Mouse (Mus musculus): Measurements from ENCODE around the gene Usp49. TPM values are rescaled to one million over a fixed set of nuclear protein-coding genes. Genes with fewer than 3 reads are reported as not detected.

Usp49 gene
- total and polyA plus RNA-seq, 2 experiments: 2.1 to 2.2 TPM

DNA sequence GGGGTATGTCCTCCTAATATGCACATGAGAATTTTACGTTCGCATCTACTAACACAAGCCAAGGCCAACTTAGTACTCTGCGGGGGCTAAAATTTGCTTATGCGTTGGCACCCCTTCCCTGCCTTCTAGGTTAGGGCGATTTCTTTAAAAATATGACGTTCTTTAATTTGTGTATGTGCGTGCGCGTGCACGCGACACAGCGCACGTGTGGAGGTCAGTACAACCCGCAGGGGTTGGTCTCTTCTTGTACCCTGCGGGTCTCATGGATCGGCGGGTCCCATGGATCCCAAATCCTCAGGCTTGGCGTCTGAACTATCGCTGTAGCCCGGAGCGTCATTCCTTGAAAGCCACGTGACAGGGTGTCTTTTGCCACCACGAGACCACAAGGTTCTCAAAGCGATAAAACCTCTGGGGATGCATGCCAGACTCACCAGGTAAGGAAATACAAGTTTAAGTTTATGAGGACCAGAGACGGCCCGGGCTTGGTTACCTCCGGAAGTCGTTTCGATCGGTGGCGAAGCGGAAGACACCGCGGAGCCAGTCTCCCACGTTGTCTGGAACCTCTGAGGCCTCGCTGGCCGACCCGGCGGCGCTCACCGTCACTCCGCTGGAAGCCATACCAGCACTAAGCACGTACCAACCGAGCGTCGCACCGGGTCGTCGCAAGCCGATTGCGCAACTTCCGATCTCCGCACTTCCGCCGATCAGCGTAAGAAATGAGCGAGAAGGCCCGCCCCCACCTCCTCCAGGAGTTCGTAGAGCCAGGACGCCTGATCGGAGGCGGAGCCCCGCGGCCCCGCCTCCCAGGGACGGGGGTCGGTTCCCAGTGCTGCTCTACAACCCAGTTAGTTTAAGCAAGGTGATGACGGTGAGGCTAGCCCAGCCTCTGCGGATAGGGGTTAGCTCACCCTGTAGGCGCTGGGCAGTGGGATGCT, 57.2 kb downstream of the Usp49 start:
- peak; percentile 93 for DNase-seq (ENCODE audit: extremely low read depth, low read depth, low spot score)
- H3K9ac ChIP-seq (ENCODE audit: low read depth, low read length): peak overlapping the region; percentile 86
- peaks cover 7% of the 10 kb centered on the region for H3K4me1 ChIP-seq (ENCODE audit: control insufficient read depth, insufficient read depth, low read length)
- peak overlapping the region; percentile 82 for H3K4me3 ChIP-seq (ENCODE audit: insufficient read depth, low read depth, low read length)
- TF ChIP-seq POLR2A (IDR thresholded peaks at IDR 0.05; ENCODE audit: extremely low read depth, insufficient read depth, low read length): peak; percentile 80
- TF ChIP-seq CTCF (IDR thresholded peaks at IDR 0.05; ENCODE audit: low read depth, low read length): no peak
- no peaks in the 10 kb centered on the region; the same call in 1 of the 2 replicates for H3K79me2 ChIP-seq (ENCODE audit: control insufficient read depth, insufficient read depth, low read length)
- peaks cover 8% of the 10 kb centered on the region; the same call in 1 of the 2 replicates for H3K36me3 ChIP-seq (ENCODE audit: control insufficient read depth, insufficient read depth, low read length)
- no peaks in the 10 kb centered on the region for H3K27me3 ChIP-seq (ENCODE audit: control insufficient read depth, insufficient read depth, low read length)
- WGBS: under 1% methylated on average over 70 of the region's 70 CpGs
- peak overlapping the region; percentile 81 for H3K27ac ChIP-seq (replicated peaks; ENCODE audit: insufficient read depth, low read depth, low read length)

DNA sequence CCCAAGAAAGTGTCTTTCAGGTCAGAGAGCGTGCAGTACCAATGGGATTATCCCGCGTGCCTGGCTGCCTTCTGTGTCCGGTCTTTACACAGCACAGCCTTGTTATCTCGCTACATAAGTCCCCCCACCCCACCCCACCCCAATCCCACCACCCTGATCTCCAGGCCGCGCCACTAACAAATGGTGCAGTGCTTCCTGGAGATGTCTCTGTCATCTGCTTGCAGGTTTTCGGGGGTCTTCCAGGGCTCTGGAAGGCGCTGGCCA, 57.8 kb downstream of the Usp49 start, which contains the start of gene Tomm6:
TSS of gene Tomm6 (minus strand) at position 43 of the 264 bp plus-strand sequence.
- peaks cover 7% of the 10 kb centered on the region for H3K4me1 ChIP-seq (ENCODE audit: control insufficient read depth, insufficient read depth, low read length)
- no peaks in the 10 kb centered on the region; the same call in 1 of the 2 replicates for H3K79me2 ChIP-seq (ENCODE audit: control insufficient read depth, insufficient read depth, low read length)
- TF ChIP-seq POLR2A (IDR thresholded peaks at IDR 0.05; ENCODE audit: extremely low read depth, insufficient read depth, low read length) (no peak), CTCF (IDR thresholded peaks at IDR 0.05; ENCODE audit: low read depth, low read length) (no peak)
- H3K9ac ChIP-seq (ENCODE audit: low read depth, low read length): peak within 1 kb of the TSS; percentile 86
- no peak for DNase-seq (ENCODE audit: extremely low read depth, low read depth, low spot score)
- H3K4me3 ChIP-seq (ENCODE audit: insufficient read depth, low read depth, low read length): peak within 1 kb of the TSS; percentile 82
- peak within 1 kb of the TSS; percentile 81 for H3K27ac ChIP-seq (replicated peaks; ENCODE audit: insufficient read depth, low read depth, low read length)
- H3K27me3 ChIP-seq (ENCODE audit: control insufficient read depth, insufficient read depth, low read length): no peaks in the 10 kb centered on the region
- 0% methylated on average over 9 of the region's 9 CpGs for WGBS
- peaks cover 8% of the 10 kb centered on the region; the same call in 1 of the 2 replicates for H3K36me3 ChIP-seq (ENCODE audit: control insufficient read depth, insufficient read depth, low read length)

DNA sequence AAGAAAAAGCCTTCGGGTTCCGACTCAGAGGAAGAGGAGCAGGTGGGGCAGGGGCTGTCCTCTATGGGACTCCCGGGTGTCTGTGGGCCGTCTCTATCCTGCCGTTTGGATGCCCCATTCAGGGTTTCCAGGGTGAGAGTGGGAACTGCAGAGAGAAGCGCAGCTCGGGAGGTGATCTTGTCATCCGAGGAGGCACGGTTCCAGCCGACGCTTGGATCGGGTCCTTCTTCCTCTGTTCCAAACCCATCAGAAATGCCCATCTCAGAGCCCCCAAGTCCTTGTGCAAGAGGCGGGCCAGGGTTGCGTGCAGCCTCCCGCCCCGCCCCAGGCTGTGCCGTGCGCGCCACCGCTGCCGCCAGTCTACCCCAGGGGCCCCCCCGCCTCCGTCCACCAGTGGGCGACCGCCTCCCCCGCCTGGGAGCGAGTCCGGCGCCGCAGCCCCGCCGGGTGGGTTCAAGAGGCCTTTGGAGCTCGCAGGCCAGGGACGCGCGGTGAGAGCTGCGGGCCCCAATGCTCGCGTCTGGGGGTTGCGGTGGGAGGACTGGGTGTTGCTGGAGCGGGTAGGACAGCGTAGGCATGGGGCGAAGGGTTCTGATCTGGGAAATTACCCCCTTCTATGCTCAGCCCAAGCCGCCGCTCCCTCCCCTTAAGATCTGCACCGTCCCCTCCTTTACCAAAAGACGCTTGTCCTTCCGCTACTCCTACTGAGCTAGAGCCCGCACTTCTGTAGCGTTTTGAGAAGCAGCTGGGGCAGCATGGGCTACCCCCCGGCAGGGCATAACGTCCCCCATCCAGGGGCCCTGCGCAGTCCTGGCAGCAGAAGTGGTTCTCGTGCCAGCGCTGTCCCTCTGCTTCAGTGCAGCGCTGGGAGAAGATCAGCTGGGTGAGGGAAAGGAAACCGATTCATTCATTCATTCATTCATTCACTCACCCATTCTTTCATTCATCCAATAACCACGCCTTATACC, 58.4 kb downstream of the Usp49 start, which contains the start of gene Frs3:
TSS of gene Frs3 (plus strand) at position 423 of the 968 bp plus-strand sequence.
- peak within 1 kb of the TSS; percentile 82 for H3K4me3 ChIP-seq (ENCODE audit: insufficient read depth, low read depth, low read length)
- peaks cover 7% of the 10 kb centered on the region for H3K4me1 ChIP-seq (ENCODE audit: control insufficient read depth, insufficient read depth, low read length)
- TF ChIP-seq CTCF (IDR thresholded peaks at IDR 0.05; ENCODE audit: low read depth, low read length) (no peak), POLR2A (IDR thresholded peaks at IDR 0.05; ENCODE audit: extremely low read depth, insufficient read depth, low read length) (0 out of 2 replicates have a peak, but pooled peaks have one; percentile 3)
- H3K36me3 ChIP-seq (ENCODE audit: control insufficient read depth, insufficient read depth, low read length): peaks cover 8% of the 10 kb centered on the region; the same call in 1 of the 2 replicates
- 13% methylated on average over 58 of the region's 58 CpGs for WGBS
- no peak for DNase-seq (ENCODE audit: extremely low read depth, low read depth, low spot score)
- no peaks in the 10 kb centered on the region; the same call in 1 of the 2 replicates for H3K79me2 ChIP-seq (ENCODE audit: control insufficient read depth, insufficient read depth, low read length)
- H3K27ac ChIP-seq (replicated peaks; ENCODE audit: insufficient read depth, low read depth, low read length): peak within 1 kb of the TSS; percentile 81
- H3K27me3 ChIP-seq (ENCODE audit: control insufficient read depth, insufficient read depth, low read length): no peaks in the 10 kb centered on the region
- H3K9ac ChIP-seq (ENCODE audit: low read depth, low read length): peak within 1 kb of the TSS; percentile 86

DNA sequence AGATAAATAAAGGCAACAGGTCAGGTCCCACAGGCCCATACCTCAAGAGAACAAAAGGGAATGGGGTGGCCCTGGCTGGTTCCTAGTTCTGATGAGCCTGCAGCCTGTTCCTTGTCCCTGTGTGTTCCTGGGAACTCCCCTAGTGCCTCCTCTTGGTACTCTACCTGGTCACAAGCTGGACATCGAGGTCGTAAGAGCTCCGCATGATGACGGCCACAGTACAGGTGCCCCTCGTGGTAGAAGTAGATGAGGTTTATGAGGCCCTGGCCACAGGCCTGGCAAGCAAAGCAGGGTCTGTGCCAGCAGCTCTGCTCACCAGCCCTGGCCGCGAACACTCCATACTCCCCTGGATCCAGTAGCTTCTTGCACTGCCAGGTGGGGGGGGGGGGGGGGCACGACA, 59.4 kb downstream of the Usp49 start:
- DNase-seq (ENCODE audit: extremely low read depth, low read depth, low spot score): no peak
- WGBS: 88% methylated on average over 6 of the region's 8 CpGs
- Histone ChIP-seq H3K27ac (replicated peaks; ENCODE audit: insufficient read depth, low read depth, low read length) (no peak overlapping the region), H3K9ac (ENCODE audit: low read depth, low read length) (no peak overlapping the region), H3K4me1 (ENCODE audit: control insufficient read depth, insufficient read depth, low read length) (peaks cover 9% of the 10 kb centered on the region), H3K27me3 (ENCODE audit: control insufficient read depth, insufficient read depth, low read length) (no peaks in the 10 kb centered on the region), H3K36me3 (ENCODE audit: control insufficient read depth, insufficient read depth, low read length) (peaks cover 2% of the 10 kb centered on the region; the same call in 1 of the 2 replicates), H3K79me2 (ENCODE audit: control insufficient read depth, insufficient read depth, low read length) (no peaks in the 10 kb centered on the region; the same call in 1 of the 2 replicates), H3K4me3 (ENCODE audit: insufficient read depth, low read depth, low read length) (no peak overlapping the region)
- TF ChIP-seq CTCF (IDR thresholded peaks at IDR 0.05; ENCODE audit: low read depth, low read length) (no peak), POLR2A (IDR thresholded peaks at IDR 0.05; ENCODE audit: extremely low read depth, insufficient read depth, low read length) (no peak)

DNA sequence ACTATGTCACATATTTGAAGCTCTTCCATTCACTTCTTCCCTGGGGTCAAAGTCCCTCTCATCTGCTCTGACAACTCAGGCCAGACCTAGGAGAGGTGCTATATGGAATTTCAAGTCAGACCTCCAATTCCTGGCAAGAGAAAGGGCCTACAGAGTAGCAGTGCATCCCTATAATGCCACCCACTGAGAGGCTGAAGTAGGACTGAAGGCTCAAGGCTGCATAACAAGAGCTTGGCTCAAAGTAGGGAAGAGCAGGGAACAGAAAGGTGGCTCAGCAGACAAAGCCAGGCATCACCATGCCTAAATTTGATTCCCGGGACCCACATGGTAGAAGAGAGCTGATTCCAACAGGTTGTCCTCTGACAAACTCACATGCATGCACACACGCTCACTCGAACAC, 61.2 kb downstream of the Usp49 start:
- Histone ChIP-seq H3K79me2 (ENCODE audit: control insufficient read depth, insufficient read depth, low read length) (no peaks in the 10 kb centered on the region; the same call in 1 of the 2 replicates), H3K36me3 (ENCODE audit: control insufficient read depth, insufficient read depth, low read length) (no peaks in the 10 kb centered on the region), H3K9ac (ENCODE audit: low read depth, low read length) (no peak overlapping the region), H3K4me1 (ENCODE audit: control insufficient read depth, insufficient read depth, low read length) (peaks cover 12% of the 10 kb centered on the region), H3K4me3 (ENCODE audit: insufficient read depth, low read depth, low read length) (no peak overlapping the region), H3K27ac (replicated peaks; ENCODE audit: insufficient read depth, low read depth, low read length) (no peak overlapping the region), H3K27me3 (ENCODE audit: control insufficient read depth, insufficient read depth, low read length) (no peaks in the 10 kb centered on the region)
- 97% methylated on average over 3 of the region's 3 CpGs for WGBS
- DNase-seq (ENCODE audit: extremely low read depth, low read depth, low spot score): no peak
- TF ChIP-seq CTCF (IDR thresholded peaks at IDR 0.05; ENCODE audit: low read depth, low read length) (no peak), POLR2A (IDR thresholded peaks at IDR 0.05; ENCODE audit: extremely low read depth, insufficient read depth, low read length) (no peak)
